Mouse (Mus musculus): ENCODE results near the gene Olfr1135.

Gene Olfr1135

DNA sequence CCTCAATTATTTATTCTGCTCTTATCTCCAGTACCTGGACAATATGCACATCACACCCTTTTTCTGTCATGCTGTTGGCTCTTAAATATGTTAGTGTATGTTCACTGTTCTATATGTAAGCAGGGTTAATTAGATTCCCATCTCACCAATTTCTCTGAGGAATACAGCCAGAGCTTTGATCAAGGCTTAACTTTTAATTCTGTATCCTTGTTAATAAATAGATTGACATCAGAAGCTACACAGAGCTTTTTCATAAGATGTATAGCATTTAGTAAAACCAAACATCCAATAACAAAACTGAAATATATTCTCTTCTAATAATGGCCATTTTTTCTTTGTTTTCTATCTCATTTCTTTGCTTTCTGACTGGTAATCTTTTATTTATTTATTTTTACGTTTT lies at the start of gene Olfr1135:
Gene Olfr1135 (minus strand): TSS at position 101 of the 400 bp plus-strand sequence.
- 15% methylated on average over 1 of the region's 1 CpGs for whole genome bisulfite sequencing

DNA sequence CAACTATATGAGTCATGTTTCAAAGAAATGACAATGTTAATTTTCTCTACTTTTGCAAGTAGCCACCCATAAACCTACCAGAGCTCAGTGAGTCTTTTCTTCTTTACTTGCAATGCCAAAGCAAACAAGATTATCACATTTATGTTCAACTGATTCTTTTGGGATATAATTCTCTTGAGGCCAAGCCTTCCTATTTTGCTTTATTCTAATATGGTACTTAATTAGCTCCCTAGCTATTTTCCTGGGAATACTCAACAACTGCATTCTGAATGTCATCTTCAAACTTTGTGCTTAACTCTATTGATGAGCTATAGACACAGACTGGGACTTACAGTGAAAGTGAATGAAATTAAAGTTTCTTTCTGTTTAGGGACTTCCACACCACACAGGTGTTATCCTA lies 39.6 kb upstream of the Olfr1135 start, which contains the start of gene Olfr1137:
Gene Olfr1137 (minus strand): TSS at position 101 of the 400 bp plus-strand sequence.

DNA sequence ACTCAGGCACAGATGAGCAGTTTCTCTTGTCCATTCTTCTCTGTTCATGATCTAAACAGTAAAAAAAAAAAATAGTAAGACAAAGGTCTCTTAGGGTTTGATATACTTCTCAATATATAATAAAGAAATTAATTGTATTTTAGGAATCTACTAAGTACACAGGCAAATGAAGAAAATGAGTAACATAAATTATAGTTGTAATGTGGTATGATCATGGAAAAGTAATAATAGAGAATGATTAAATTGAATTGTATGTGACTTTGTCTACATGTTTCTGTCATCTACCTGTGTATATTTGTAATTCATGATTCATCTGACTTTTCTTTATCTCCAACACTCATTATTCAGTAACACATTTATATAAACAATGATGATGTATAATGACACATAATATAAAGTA lies 20.4 kb upstream of the Olfr1135 start, which contains the start of gene Olfr1136:
Gene Olfr1136 (minus strand): TSS at position 101 of the 400 bp plus-strand sequence.

DNA sequence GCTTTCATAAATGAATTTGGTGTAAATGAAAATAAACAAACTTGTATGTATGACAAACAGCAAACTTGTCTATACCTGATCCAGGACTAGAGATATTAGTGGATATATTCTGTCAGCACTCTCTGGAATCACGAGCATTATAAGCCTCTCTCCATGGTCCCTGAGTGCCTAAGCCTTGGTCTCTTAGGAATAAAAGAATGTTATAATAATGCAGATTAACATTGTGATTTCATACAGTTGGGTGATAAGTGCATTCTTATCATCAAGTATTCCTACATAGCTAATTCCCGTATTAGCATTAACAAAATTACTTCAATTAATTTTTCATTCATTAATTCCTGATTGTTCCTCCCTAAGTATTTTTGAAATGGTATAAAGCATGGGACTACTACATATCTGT lies 15.1 kb downstream of the Olfr1135 start, which contains the start of gene Olfr1134:
Gene Olfr1134 (minus strand): TSS at position 101 of the 400 bp plus-strand sequence.
- 83% methylated on average over 2 of the region's 2 CpGs for WGBS

DNA sequence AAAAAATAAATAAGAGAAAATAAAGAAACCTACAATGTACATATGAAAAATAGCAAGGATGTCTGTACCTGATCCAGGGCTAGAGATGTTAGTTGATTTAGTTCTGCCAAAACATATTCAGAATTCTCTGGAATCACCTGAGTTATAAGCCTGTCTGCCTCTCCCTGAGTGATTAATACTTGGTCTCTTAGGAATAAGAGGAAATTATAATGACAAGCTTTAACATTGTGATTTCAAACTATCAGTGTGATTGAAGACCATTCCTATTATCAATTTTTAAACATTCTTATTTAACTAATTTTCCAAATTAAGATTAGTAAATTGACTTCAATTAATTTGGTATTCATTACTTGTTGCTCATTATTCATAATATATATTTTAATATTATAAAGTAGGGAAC lies 26.2 kb downstream of the Olfr1135 start, which contains the start of gene Olfr1133:
Gene Olfr1133 (minus strand): TSS at position 101 of the 400 bp plus-strand sequence.

DNA sequence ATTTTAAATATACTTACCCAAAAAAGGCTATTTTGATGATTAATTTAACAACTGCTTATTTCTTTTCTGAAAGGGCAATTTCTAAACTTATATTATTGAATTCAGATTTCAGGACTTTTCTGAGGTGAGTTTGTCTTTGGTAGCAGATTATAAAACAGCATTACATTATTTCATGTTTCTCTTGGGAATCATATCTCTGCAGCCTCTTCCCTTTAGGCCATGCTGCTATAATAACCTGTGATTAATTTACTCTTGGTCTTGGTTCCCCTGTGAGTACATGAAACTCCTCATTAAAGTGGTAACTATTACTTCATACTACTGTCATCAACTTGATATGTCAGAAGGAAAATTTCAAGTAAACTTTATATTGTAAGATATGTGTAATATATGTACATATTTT lies 36.0 kb downstream of the Olfr1135 start, which contains the start of gene Olfr1132:
Gene Olfr1132 (minus strand): TSS at position 101 of the 400 bp plus-strand sequence.

DNA sequence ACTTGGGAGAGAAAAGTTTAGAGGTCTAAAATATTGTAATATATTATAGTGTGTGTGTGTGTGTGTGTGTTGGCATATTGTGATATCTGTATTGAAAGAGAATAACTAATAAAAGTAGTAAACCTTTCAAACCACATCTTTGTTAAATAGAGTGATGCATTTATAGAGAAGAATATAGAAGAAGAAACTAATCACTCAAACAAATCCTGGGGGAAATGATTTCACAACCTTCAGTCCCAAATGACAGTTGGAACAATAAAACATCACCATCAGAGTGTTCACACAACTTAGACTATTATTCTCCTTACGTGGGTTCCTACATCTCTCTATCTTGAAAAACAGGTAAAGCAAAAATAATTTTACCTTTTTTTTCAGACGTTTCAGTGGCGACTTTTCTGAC lies 46.7 kb downstream of the Olfr1135 start, which contains the start of gene Olfr1131:
Gene Olfr1131 (plus strand): TSS at position 301 of the 400 bp plus-strand sequence.
- 74% methylated on average over 3 of the region's 3 CpGs for WGBS
